ENCODE assay signal across 8 mouse cellular contexts in genomic region chr3:96502181-96503082, GRCm38 (mm10). TPM values are rescaled to one million over a fixed set of nuclear protein-coding genes. Genes with fewer than 3 reads are reported as not detected.
DNase-seq lines count a peak whose midpoint lies in the region; ATAC-seq and TF ChIP-seq lines count a peak whose summit lies in the region.

No protein-coding gene starts in this region.

- H3K4me1 ChIP-seq in embryonic fibroblast, embryonic 13.5 days (ENCODE audit: control insufficient read depth, insufficient read depth, low read length), result no peaks in the 10 kb centered on the region
- peaks cover 6% of the 10 kb centered on the region; the same call in 1 of the 2 replicates for H3K4me1 ChIP-seq in kidney, embryonic 16.5 days (ENCODE audit: insufficient read depth, low read length)
- peaks cover 4% of the 10 kb centered on the region; the same call in 1 of the 2 replicates for H3K4me1 ChIP-seq in midbrain, postnatal 0 days (ENCODE audit: insufficient read depth, low read length)

- no peaks in the 10 kb centered on the region for H3K9me3 ChIP-seq in kidney, embryonic 16.5 days (ENCODE audit: low read length)
- H3K9me3 ChIP-seq in midbrain, postnatal 0 days (ENCODE audit: low read length), result no peaks in the 10 kb centered on the region

- H3K79me3 ChIP-seq in C2C12 (ENCODE audit: low read depth), result no peaks in the 10 kb centered on the region

- H3K27ac ChIP-seq in embryonic fibroblast, embryonic 13.5 days (ENCODE audit: insufficient read depth, low read length), result peak overlapping the region; percentile 11; the same call in 1 of the 2 replicates
- H3K27ac ChIP-seq in kidney, embryonic 16.5 days (ENCODE audit: low read length), result peak overlapping the region; percentile 87
- no peak overlapping the region for H3K27ac ChIP-seq in midbrain, postnatal 0 days (ENCODE audit: low read depth, low read length)

- H3K27me3 ChIP-seq in C2C12 (ENCODE audit: control insufficient read depth, insufficient read depth, insufficient read length), result no peaks in the 10 kb centered on the region
- H3K27me3 ChIP-seq in kidney, embryonic 16.5 days (ENCODE audit: insufficient read depth, low read length), result no peaks in the 10 kb centered on the region
- no peaks in the 10 kb centered on the region for H3K27me3 ChIP-seq in midbrain, postnatal 0 days (ENCODE audit: insufficient read depth, low read length)

- peak overlapping the region; percentile 51 for H3K4me3 ChIP-seq in C2C12 (ENCODE audit: insufficient read depth, poor library complexity, severe bottlenecking)
- H3K4me3 ChIP-seq in embryonic fibroblast, embryonic 13.5 days (ENCODE audit: insufficient read depth, low read length), result peak overlapping the region; percentile 64
- peak overlapping the region; percentile 61 for H3K4me3 ChIP-seq in kidney, embryonic 16.5 days (ENCODE audit: low read length)
- peak overlapping the region; percentile 76 for H3K4me3 ChIP-seq in midbrain, postnatal 0 days (ENCODE audit: low read depth, low read length)

- WGBS in kidney, embryonic 16.5 days, result under 1% methylated on average over 19 of the region's 19 CpGs
- WGBS in midbrain, postnatal 0 days, result under 1% methylated on average over 19 of the region's 19 CpGs

- peak overlapping the region; percentile 59 for H3ac ChIP-seq in C2C12 (ENCODE audit: control insufficient read depth, insufficient read length, low read depth)

- TF ChIP-seq POLR2A in embryonic fibroblast, embryonic 13.5 days (IDR thresholded peaks at IDR 0.05; ENCODE audit: low read depth, low read length), result no peak

- no peak for TF ChIP-seq CTCF in C2C12 (IDR thresholded peaks at IDR 0.05; ENCODE audit: control insufficient read depth, insufficient read depth, insufficient read length)
- no peak for TF ChIP-seq CTCF in embryonic fibroblast, embryonic 13.5 days (IDR thresholded peaks at IDR 0.05; ENCODE audit: borderline replicate concordance, insufficient read depth, low read length)
- no peak for TF ChIP-seq CTCF in midbrain, postnatal 0 days (IDR thresholded peaks at IDR 0.05)

- ATAC-seq in kidney, embryonic 16.5 days (ENCODE audit: low FRiP score, low TSS enrichment), result no peak
- no peak for ATAC-seq in midbrain, postnatal 0 days (ENCODE audit: low FRiP score)

- no peaks in the 10 kb centered on the region for H3K79me2 ChIP-seq in C2C12 (ENCODE audit: control insufficient read depth, insufficient read depth)

- no peaks in the 10 kb centered on the region for H3K36me3 ChIP-seq in C2C12 (ENCODE audit: control insufficient read depth, insufficient read depth)
- no peaks in the 10 kb centered on the region for H3K36me3 ChIP-seq in kidney, embryonic 16.5 days (ENCODE audit: insufficient read depth, low read length)
- H3K36me3 ChIP-seq in midbrain, postnatal 0 days (ENCODE audit: insufficient read depth, low read length), result no peaks in the 10 kb centered on the region

- peak overlapping the region; percentile 85 for H3K4me2 ChIP-seq in kidney, embryonic 16.5 days (replicated peaks; ENCODE audit: low read depth, low read length)
- peak overlapping the region; percentile 92 for H3K4me2 ChIP-seq in midbrain, postnatal 0 days (ENCODE audit: low read depth, low read length, poor library complexity, severe bottlenecking)

- peak; percentile 7 for DNase-seq in gastrocnemius, postnatal 25 days
- no peak for DNase-seq in gastrocnemius, adult 8-10 months (ENCODE audit: low spot score in 2 of 2)
- no peak for DNase-seq in midbrain, postnatal 0 days (ENCODE audit: low spot score)
- no peak for DNase-seq in right cerebral cortex, postnatal 36 days (ENCODE audit: low spot score in 2 of 2)
- DNase-seq in frontal cortex, postnatal 14 days (ENCODE audit: low spot score in 2 of 2), result no peak

- H3K9ac ChIP-seq in kidney, embryonic 16.5 days (replicated peaks; ENCODE audit: low read length), result peak overlapping the region; percentile 67
- H3K9ac ChIP-seq in midbrain, postnatal 0 days (replicated peaks; ENCODE audit: low read length, poor library complexity, severe bottlenecking), result peak overlapping the region; percentile 33

TF ChIP-seq in C2C12, 6 proteins besides CTCF, POLR2A, EP300 and RAD21:
- TF ChIP-seq CEBPB (IDR thresholded peaks at IDR 0.05; ENCODE audit: low read depth) (peak; percentile 63), MAX (IDR thresholded peaks at IDR 0.05) (no peak)

RNA-seq across cellular contexts. Expression of gene Hfe2, which starts 22.5 kb away (rescaled TPM):
- 100 to 1,000 TPM; 474 to 621 TPM for total RNA-seq in gastrocnemius, postnatal 25 days (2021)
- 100 to 1,000 TPM; 562 to 917 (median 709) TPM for total RNA-seq in gastrocnemius, adult 8-10 months (2022)
- polyA plus RNA-seq in C2C12 (2012; fragmentation: generic; extraction: Trizol), result 0.23 TPM
- not detected in 2 replicates for polyA plus RNA-seq in embryonic fibroblast, embryonic 13.5 days (2011; ENCODE audit: insufficient read length, low read depth, missing spikeins)
- polyA plus RNA-seq in kidney, embryonic 16.5 days (2015; fragmentation: Nextera tagmentation; extraction: Ambion mirVana), result 0.37 and 0.69 TPM in 2 replicates
- total RNA-seq in midbrain, postnatal 0 days (2014; rRNA removed), result 2.0 and 2.1 TPM in 2 replicates
- polyA plus RNA-seq in midbrain, postnatal 0 days (2015; fragmentation: Nextera tagmentation; extraction: Ambion mirVana), result 2.0 and 2.7 TPM in 2 replicates

RNA-seq across cellular contexts. Expression of gene BC107364, which starts 50.3 kb away (rescaled TPM):
- not detected for total RNA-seq in gastrocnemius, postnatal 25 days (2021)
- total RNA-seq in gastrocnemius, adult 8-10 months (2022), result not detected
- not detected for polyA plus RNA-seq in C2C12 (2012; fragmentation: generic; extraction: Trizol)
- not detected in 2 replicates for polyA plus RNA-seq in embryonic fibroblast, embryonic 13.5 days (2011; ENCODE audit: insufficient read length, low read depth, missing spikeins)
- polyA plus RNA-seq in kidney, embryonic 16.5 days (2015; fragmentation: Nextera tagmentation; extraction: Ambion mirVana), result 0.25 TPM in 1 of 2 replicates, not detected in the other
- not detected in 2 replicates for total RNA-seq in midbrain, postnatal 0 days (2014; rRNA removed)
- not detected in 2 replicates for polyA plus RNA-seq in midbrain, postnatal 0 days (2015; fragmentation: Nextera tagmentation; extraction: Ambion mirVana)

RNA-seq across cellular contexts. Expression of gene Txnip, which starts 55.3 kb away (rescaled TPM):
- total RNA-seq in gastrocnemius, postnatal 25 days (2021), result 100 to 1,000 TPM; 343 to 504 TPM
- 100 to 1,000 TPM; 365 to 573 (median 474) TPM for total RNA-seq in gastrocnemius, adult 8-10 months (2022)
- 1.2 TPM for polyA plus RNA-seq in C2C12 (2012; fragmentation: generic; extraction: Trizol)
- polyA plus RNA-seq in embryonic fibroblast, embryonic 13.5 days (2011; ENCODE audit: insufficient read length, low read depth, missing spikeins), result 37.6 and 98.8 TPM in 2 replicates
- polyA plus RNA-seq in kidney, embryonic 16.5 days (2015; fragmentation: Nextera tagmentation; extraction: Ambion mirVana), result 191 and 197 TPM in 2 replicates
- 145 and 222 TPM in 2 replicates for total RNA-seq in midbrain, postnatal 0 days (2014; rRNA removed)
- 108 and 116 TPM in 2 replicates for polyA plus RNA-seq in midbrain, postnatal 0 days (2015; fragmentation: Nextera tagmentation; extraction: Ambion mirVana)

Comparison
In these comparisons a context has a peak if more than half of its experiments do, and no peak if none do; other contexts are left out.
1. RNA of gene Txnip, which starts 55.3 kb away (polyA plus RNA-seq): 191 to 197 TPM in kidney, embryonic 16.5 days, 108 to 116 TPM in midbrain, postnatal 0 days and 37.6 to 98.8 TPM in embryonic fibroblast, embryonic 13.5 days; 1.2 TPM in C2C12 (single experiment); every median in the first group is over 10 times any median in the second.
2. Peak in every context shown above with its lines, with median percentiles within 50 percentile points of each other: H3K4me3 ChIP-seq.